ENCODE assay signal across 1 mouse cellular context in the genomic region with DNA sequence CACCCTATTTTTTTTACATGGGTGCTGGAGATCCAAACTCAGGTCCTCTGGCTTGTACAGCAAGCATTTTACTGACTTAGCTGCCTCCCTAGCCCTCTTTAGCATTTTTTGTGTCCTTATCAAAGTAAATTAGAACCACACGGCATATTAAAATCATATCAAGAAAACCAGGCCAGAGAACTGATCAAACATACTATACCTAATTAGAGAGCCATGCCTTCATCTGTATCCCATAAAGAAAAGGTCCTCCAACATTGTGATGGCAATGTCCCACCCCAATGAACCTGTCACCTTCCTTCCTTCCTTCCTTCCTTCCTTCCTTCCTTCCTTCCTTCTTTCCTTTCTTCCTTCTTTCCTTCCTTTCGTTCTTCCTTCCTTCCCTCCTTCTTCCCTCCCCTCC. TPM values are rescaled to one million over a fixed set of nuclear protein-coding genes. Genes with fewer than 3 reads are reported as not detected.
"Had no signal": no experiment of that assay in that cellular context is flagged by ENCODE, and none has a peak within 500 bp of the region (broad histone marks: within the 10 kb centered on the region; RNA-seq: fewer than 3 reads in every experiment).

No protein-coding gene starts in this region.

RNA-seq across cellular contexts. Expression of gene C1s1, which starts 13.8 kb away (rescaled TPM):
- total RNA-seq: neutrophil, adult 5-6 weeks had no signal

RNA-seq across cellular contexts. Expression of gene C1rb, which starts 14.1 kb away (rescaled TPM):
- total RNA-seq: neutrophil, adult 5-6 weeks had no signal
